Mouse (Mus musculus) lung, postnatal 0 days (tissue): ENCODE results near the gene Fitm2.

Experiments
- CTCF ChIP-seq: IDR thresholded peaks from 2 replicates; pipeline ENCODE4 v1.5.1; 2016; ENCODE audit warnings: antibody characterized with exemption, mild to moderate bottlenecking
- EP300 ChIP-seq: IDR thresholded peaks from 2 replicates; pipeline ENCODE4 v1.6.1; 2016; ENCODE audit warnings: antibody characterized with exemption, mild to moderate bottlenecking, control low read depth

- TF ChIP-seq CTCF (no peak), EP300 (no peak; the same call in 1 of the 2 replicates)
These were observed 1.3 kb downstream of the Fitm2 start for GRCm38 (mm10) chr2:163471136-163471535.
